Mouse (Mus musculus) CD4-positive, CD25-positive, alpha-beta regulatory T cell, adult 2 months (primary cell): ENCODE data around the gene Epha7.

ENCODE experiments used
- DNase-seq: peaks from one replicate; pipeline ENCODE4 v3.0.0-alpha.2; 2012; ENCODE audit warnings: low read depth, low spot score

Epha7 gene

DNA sequence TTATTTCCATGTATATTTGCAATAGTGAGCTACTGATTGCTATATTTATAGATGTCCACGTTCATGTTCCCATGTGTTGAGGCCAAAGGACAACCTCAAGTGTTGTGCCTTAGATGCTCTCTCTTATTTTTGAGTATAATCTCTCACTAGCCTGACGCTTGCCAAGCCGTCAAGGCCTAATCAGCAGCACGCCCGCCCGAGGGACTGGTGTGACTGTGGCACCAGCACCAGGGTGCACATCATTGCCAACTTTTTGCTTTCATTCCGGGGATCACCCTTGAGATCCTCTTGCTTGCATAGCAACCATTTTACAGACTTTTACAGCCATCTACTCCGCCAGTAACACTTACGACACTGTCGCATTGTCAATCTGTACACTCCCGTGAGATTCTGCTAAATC lies 86.9 kb downstream of the Epha7 start:
- DNase-seq = no peak

DNA sequence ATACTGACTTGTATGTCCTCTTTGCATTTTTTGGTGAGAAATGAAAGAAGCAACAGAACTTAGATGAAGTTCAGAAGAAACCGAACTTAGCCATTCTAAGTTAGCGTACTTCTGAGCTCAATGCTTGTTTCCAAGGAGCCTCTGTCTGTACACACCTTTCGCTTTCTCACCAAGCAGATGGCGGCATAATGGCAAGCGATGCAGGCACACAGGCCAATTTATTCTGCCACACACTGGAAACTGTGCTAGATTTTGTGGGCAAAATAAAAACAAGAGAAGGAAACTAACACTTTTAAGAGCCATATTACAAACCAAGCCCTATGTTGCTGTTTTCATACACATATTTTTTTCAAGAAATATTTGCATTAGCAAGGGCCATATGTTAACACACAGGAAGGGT lies 88.6 kb downstream of the Epha7 start:
- no peak for DNase-seq

- no peak for DNase-seq
Observed at GRCm38 (mm10) chr4:28902004-28902704, 89.2 kb downstream of the Epha7 start.

GRCm38 (mm10) chr4:28906985-28907384 lies 94.1 kb downstream of the Epha7 start:
- no peak for DNase-seq

DNA sequence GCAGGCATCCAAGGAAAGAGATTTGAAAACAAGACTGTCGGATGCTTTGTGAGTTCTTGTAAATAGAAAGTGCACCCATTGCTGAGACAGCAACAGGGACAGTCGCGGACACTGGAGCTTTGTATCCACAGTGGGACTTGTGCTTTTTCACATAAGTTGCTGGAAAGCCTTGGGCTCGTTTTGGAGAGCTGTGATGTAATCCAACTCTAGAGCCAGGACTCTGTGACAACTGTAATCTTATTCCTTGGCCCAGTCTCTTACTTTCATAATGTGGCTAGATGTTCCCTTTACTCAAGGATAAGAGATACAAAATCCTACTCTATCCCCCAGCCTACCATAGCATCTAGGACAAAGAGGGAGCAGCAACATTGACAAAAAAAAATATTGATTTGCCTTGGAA lies 97.2 kb downstream of the Epha7 start:
- DNase-seq = no peak

GRCm38 (mm10) chr4:28912028-28912427 lies 99.1 kb downstream of the Epha7 start:
- no peak for DNase-seq

GRCm38 (mm10) chr4:28913613-28914012 lies 100.7 kb downstream of the Epha7 start:
- no peak for DNase-seq

DNA sequence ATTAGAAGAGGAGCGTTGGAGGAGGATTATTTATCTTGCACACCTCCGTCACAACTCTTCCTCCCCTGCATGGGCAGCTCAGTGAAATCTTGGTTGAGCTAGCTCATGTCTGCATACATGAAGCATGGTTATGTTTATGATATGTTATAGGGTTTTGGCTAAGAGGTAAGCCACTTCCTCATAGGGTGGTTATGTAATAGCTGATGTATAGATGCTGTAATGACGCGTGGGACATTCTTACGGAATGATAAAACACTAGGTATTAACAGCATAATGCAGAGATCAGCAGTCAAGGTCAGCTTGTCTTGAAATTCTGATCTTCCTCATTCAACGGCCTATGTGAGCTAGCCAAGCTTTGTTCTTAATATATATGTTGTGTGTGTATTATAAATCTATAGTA lies 107.7 kb downstream of the Epha7 start:
- no peak for DNase-seq

- no peak for DNase-seq
Observed at GRCm38 (mm10) chr4:28926072-28926471, 113.1 kb downstream of the Epha7 start.

GRCm38 (mm10) chr4:28933431-28933830 lies 120.5 kb downstream of the Epha7 start:
- no peak for DNase-seq

DNA sequence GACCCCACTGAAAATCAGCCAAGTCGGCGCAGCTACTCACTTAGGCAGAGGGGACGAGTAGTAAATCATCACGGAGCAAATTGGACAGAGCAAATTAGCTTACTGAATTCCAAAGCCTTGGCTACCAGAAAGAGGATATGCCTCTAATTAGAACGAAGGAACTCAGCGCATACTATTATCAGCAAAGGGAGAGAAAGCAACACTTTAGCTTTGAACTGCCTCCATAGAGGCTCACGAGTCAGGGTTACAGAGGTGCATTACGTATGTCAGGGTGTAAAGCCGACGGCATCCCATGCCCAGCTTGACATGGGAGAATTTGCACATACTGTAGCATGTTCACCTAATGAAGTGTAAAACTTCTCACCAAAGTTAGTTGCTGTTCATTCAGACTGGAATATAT lies 121.9 kb downstream of the Epha7 start:
- no peak for DNase-seq

- no peak for DNase-seq
Observed at GRCm38 (mm10) chr4:28935567-28935966, 122.6 kb downstream of the Epha7 start.

DNA sequence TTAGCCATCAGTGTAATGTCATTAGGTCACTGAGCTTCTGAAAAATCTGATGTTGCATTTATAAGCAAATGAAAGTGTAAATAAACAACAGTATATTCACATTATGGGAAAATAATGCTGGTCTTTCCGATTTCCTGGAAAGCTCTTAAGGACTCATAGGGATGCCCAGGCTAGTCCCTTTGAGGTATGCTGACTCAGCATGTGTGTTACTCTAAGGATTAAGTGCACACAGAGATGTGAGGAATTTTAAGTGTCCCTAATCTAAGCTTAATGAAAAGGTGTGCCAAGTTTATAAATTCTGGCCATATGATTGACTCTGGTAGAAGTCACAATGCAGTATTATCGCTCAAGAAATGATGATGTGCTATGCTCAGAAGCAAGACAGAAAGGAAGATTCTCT lies 127.8 kb downstream of the Epha7 start:
- no peak for DNase-seq

DNA sequence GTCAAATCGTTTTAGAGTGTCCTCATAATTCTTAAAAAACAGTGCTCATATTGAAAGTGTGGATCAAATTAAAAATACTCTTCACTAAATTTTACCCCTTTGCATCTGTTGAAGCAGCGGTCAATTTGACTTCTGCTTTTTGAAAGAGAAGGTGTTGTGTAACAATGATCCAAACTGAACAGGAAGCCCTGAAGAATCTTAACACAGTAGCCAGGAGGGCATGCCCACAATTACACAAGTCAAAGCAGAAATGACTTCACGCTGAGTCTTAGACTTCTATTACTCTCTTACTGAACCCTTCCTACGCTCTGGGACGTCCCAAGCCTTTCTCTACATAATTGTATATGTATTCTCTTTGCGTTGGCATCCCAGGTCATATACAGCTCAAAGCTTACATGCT lies 131.3 kb downstream of the Epha7 start:
- DNase-seq = no peak

DNA sequence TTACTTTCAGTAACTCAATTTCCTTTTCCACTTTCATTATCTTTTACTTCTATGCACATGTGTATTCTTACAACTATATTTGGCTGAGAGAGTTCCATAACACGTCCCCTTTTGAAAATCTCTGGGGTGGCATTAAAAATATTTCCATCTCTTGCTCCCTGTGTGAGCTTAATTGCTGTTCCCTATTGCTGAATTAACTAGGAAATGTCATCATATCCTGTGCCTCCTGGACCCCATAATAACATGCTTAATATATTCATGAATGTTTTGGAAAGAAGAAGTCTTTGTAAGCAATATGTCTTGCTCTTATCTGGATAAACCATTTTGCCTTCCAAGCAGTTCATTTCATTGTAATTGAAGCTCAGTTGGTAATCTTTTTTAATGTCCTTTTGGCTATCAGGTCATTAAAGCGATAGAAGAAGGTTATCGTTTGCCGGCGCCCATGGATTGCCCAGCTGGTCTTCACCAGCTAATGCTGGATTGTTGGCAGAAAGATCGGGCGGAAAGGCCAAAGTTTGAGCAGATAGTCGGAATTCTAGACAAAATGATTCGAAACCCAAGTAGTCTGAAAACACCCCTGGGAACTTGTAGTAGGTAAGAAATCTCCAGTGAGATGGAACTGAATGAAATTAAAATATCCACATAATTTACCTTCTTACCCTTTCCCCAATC lies 148.1 kb downstream of the Epha7 start:
- no peak for DNase-seq

DNA sequence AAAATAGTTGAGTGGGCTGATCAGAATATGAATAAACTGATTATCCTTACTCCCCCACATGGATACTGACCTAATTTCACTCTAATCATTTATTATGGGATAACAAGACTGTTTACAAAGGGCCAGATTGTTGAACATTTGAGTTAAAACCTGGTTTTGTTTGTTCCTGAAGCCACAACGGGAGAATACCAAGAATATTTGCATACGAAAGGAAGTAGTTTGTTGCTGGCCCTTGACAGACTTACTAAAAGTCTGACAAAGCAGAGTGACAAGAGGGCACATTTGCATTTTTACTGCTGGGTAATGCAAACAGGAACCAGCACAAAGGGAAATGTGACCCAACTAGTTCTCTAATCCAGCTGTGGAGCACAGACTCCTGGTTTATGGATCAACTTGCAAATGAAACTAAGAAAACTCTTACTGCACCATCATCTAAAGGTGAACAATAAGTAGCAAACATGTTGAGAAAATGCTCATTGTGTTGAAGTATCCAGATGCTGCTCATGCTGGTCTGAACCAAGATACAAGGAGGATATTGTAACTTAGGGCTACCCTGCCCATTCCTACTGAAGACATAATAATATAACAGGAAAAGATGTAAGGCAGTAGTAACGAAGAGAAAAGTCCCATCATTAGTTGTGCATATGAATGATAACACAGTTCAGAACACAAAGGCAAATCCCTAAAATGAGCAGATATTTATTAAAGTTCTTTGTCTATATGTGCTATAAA lies 154.8 kb downstream of the Epha7 start:
- DNase-seq = no peak

GRCm38 (mm10) chr4:28998462-28999286 lies 185.7 kb downstream of the Epha7 start:
- DNase-seq = no peak

DNA sequence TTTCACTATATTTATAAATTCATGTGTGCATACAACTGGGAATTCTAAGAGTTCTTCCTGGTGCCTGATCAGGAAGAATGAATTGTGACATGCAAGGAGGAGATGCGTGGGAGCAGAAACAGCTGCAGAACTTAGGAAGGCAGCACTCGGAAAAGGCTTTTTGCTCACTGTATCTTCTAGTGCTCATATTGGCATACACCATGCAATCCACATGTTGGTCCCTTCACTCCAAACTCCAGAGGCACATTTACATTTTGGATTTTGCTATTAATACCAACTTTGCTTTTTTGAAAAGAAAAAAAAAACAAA lies 186.3 kb downstream of the Epha7 start:
- DNase-seq = no peak

GRCm38 (mm10) chr4:29010333-29010732 lies 197.4 kb downstream of the Epha7 start:
- DNase-seq = no peak
